Mouse (Mus musculus) kidney, postnatal 14 days (tissue): ENCODE data around the gene Nptx1.

Experiments
- DNase-seq: peaks from one replicate; pipeline ENCODE4 v3.0.0; 2022; ENCODE audit warnings: mixed read lengths

Nptx1 gene

GRCm38 (mm10) chr11:119490861-119491689 is 56.5 kb downstream of the Nptx1 start, which contains the start of gene Endov:
Gene Endov, plus strand, starts transcription at chr11:119491347.
- DNase-seq: peak; percentile 99
